Mouse (Mus musculus): Measurements from ENCODE around the gene Parn. TPM values are rescaled to one million over a fixed set of nuclear protein-coding genes. Genes with fewer than 3 reads are reported as not detected.

Parn gene
- polyA plus RNA-seq, 1 experiment from 2014 or later = 42.3 TPM

DNA sequence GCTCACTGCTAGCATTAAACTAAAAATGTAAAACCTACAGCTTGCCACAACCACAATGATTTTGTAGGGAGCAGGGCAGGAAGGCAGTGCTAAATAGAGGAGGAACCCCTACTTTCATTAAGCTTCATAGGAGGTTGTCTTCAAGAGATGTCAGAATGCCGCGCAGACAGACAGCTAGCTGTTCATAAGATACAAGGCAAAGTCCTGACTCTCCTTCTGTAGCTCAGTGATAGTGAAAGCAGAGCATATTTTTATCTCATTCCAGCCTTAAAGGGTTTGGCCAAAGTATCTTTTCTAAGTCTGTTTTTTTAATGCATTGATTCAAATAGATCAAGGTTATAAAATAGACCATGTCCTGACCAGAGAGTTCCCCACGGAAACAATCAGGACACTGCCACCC lies 47.8 kb downstream of the Parn start:
- 93% methylated on average over 3 of the region's 3 CpGs for WGBS

DNA sequence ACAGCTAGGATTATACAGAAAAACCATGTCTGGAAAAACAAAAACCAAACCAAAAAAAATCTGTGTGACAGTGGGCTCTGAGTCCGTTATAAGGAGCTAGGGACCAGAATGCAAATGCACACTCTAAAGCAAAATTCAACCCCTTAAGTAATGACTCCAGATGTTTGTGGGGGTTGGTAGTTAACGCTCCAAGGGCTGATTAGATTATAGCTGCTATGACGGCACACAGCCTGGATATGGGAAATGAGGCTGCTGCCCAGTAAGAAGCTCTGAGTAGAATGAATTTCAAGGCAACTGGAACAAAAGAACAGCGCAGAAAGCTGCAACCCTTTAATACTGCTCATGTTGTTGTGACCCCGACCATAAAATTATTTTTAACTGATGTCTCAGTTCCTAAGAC lies 52.7 kb downstream of the Parn start:
- Histone ChIP-seq H3K27me3 (no peaks in the 10 kb centered on the region), H3K9ac (replicated peaks) (no peak overlapping the region), H3K4me1 (no peaks in the 10 kb centered on the region), H3K9me3 (no peaks in the 10 kb centered on the region), H3K36me3 (no peaks in the 10 kb centered on the region), H3K4me3 (no peak overlapping the region), H3K4me2 (replicated peaks) (no peak overlapping the region), H3K27ac (replicated peaks) (no peak overlapping the region)
- no peak for ATAC-seq (replicated peaks)
- whole genome bisulfite sequencing = 68% methylated on average over 5 of the region's 5 CpGs

More for the DNA sequence above, 47.8 kb downstream of the Parn start:
- Histone ChIP-seq H3K9me3 (no peaks in the 10 kb centered on the region), H3K4me1 (no peaks in the 10 kb centered on the region), H3K36me3 (peaks cover 10% of the 10 kb centered on the region; the same call in 1 of the 2 replicates), H3K27ac (replicated peaks) (no peak overlapping the region), H3K27me3 (no peaks in the 10 kb centered on the region), H3K4me2 (replicated peaks) (no peak overlapping the region), H3K4me3 (no peak overlapping the region), H3K9ac (replicated peaks) (no peak overlapping the region)
- no peak for ATAC-seq (replicated peaks)

DNA sequence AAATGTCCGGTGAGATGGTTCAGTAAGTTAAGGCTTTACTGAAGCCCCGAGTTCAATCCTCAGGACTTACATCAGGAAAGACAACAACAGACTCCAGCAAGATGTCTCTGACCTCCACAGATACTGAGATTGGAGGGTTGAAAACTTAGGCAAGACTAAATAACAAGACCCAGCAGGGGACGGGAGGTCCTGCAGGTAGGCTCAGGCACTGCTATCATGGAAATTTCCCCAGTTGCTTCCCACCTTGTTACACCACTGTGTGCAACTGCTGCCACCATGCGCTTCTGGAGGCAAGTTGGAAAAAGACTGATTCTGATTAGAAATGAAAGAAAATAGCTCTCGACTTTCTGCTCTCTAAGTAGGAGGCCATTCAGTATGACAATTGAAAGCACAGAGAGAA lies 55.4 kb downstream of the Parn start:
- 92% methylated on average over 5 of the region's 5 CpGs for WGBS
- no peak for ATAC-seq (replicated peaks)

DNA sequence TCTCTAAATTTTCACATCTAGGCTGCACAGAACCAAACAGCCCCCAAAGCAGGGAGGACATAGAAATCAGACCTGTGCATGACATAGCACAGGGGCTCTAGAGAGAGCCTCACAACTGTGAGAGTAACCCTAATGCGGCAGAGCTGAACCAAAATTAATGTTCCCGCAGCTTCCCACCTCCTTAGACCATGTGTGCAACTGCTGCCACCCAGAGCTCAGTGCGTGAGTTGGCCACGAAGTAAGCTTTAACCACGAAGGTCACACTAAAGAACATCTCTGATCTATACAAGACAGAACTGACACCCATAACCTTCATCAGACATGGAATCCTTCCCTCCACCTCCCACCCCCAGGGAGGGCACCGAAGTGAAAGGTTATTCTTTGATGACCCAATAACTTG lies 55.9 kb downstream of the Parn start:
- Histone ChIP-seq H3K9ac (replicated peaks) (no peak overlapping the region), H3K27me3 (no peaks in the 10 kb centered on the region), H3K4me2 (replicated peaks) (no peak overlapping the region), H3K27ac (replicated peaks) (no peak overlapping the region), H3K9me3 (no peaks in the 10 kb centered on the region), H3K4me3 (no peak overlapping the region), H3K36me3 (no peaks in the 10 kb centered on the region), H3K4me1 (no peaks in the 10 kb centered on the region)
- ATAC-seq (replicated peaks) = no peak
- 86% methylated on average over 6 of the region's 6 CpGs for WGBS

More for the DNA sequence above, 55.4 kb downstream of the Parn start:
- Histone ChIP-seq H3K9me3 (no peaks in the 10 kb centered on the region), H3K36me3 (no peaks in the 10 kb centered on the region), H3K27me3 (no peaks in the 10 kb centered on the region), H3K27ac (replicated peaks) (no peak overlapping the region), H3K4me2 (replicated peaks) (no peak overlapping the region), H3K9ac (replicated peaks) (no peak overlapping the region), H3K4me3 (no peak overlapping the region), H3K4me1 (no peaks in the 10 kb centered on the region)

DNA sequence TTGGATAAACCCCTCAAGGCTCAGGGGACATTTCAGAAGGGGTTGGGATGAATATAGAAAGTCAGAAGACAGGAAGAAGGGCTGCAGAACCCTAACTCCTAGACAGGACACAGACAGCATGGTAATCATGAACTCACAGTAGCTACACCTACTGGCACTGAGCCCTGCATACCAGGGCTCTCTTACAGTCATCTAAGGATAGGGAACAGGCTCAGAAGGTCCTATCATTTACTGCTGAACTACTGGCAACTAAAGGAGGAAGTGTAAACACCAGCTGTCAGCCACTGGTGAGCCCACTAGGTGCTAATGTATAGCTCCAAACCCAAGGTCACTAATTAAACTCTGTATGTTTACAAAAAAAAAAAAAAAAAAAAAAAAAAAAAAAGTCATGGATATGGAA lies 56.6 kb downstream of the Parn start:
- H3K4me3 ChIP-seq = no peak overlapping the region
- H3K9ac ChIP-seq (replicated peaks) = no peak overlapping the region
- 0 out of 2 replicates have a peak, but pooled peaks cover under 1% of the 10 kb centered on the region for H3K27me3 ChIP-seq
- ATAC-seq (replicated peaks) = no peak
- H3K4me1 ChIP-seq = no peaks in the 10 kb centered on the region
- H3K9me3 ChIP-seq = no peaks in the 10 kb centered on the region
- no peaks in the 10 kb centered on the region; the same call in 1 of the 2 replicates for H3K36me3 ChIP-seq
- H3K4me2 ChIP-seq (replicated peaks) = no peak overlapping the region
- H3K27ac ChIP-seq (replicated peaks) = no peak overlapping the region

DNA sequence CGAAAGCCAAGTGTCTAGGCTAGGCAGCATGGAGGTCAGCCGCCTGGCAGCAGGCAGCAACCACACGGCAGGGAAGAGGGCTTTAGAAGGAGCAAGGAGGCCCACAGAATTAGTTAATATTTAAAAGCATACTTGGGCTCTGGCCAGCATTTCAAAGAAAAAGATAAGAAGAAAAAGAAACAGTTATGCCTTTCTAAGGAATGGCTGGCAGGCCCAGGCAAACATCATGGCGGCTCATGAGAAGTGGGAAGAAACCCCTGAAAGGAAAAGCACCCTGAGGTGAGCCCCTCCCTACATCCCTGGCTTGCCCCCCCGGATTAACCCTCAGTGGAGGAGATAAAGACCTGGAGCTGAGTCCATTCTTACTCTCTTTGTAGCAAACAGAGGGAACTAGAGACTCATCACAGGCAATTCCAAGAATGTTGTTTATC lies 57.0 kb downstream of the Parn start:
- H3K9me3 ChIP-seq = no peaks in the 10 kb centered on the region
- ATAC-seq (replicated peaks) = no peak
- H3K36me3 ChIP-seq = peaks cover 4% of the 10 kb centered on the region
- 0 out of 2 replicates have a peak, but pooled peaks cover 3% of the 10 kb centered on the region for H3K27me3 ChIP-seq
- H3K4me1 ChIP-seq = no peaks in the 10 kb centered on the region
- H3K4me2 ChIP-seq (replicated peaks) = no peak overlapping the region
- H3K4me3 ChIP-seq = no peak overlapping the region
- 76% methylated on average over 5 of the region's 5 CpGs for WGBS
- H3K9ac ChIP-seq (replicated peaks) = no peak overlapping the region
- H3K27ac ChIP-seq (replicated peaks) = no peak overlapping the region

DNA sequence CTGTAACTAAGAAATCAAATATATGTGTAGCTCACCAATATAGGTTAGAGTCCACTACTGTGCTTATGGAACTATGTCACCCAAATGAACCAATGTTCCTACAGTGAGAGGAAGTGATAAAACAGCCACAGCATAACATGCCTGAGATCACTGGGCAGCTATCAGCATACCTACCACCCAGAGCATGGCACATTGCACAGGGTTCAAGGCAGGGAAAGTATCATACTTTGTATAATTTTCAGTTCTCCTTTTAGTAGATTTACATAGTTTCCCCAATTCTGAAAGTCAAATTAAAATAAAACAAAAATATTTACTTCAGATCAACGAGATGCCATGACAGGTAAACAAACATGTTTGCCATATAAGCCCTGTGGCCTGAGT lies 59.3 kb downstream of the Parn start:
- Histone ChIP-seq H3K9ac (replicated peaks) (no peak overlapping the region), H3K27ac (replicated peaks) (no peak overlapping the region), H3K27me3 (0 out of 2 replicates have a peak, but pooled peaks cover 3% of the 10 kb centered on the region), H3K4me1 (no peaks in the 10 kb centered on the region), H3K36me3 (peaks cover 6% of the 10 kb centered on the region), H3K9me3 (no peaks in the 10 kb centered on the region), H3K4me2 (replicated peaks) (no peak overlapping the region), H3K4me3 (no peak overlapping the region)
- no peak for ATAC-seq (replicated peaks)
- 92% methylated on average over 1 of the region's 1 CpGs for WGBS

DNA sequence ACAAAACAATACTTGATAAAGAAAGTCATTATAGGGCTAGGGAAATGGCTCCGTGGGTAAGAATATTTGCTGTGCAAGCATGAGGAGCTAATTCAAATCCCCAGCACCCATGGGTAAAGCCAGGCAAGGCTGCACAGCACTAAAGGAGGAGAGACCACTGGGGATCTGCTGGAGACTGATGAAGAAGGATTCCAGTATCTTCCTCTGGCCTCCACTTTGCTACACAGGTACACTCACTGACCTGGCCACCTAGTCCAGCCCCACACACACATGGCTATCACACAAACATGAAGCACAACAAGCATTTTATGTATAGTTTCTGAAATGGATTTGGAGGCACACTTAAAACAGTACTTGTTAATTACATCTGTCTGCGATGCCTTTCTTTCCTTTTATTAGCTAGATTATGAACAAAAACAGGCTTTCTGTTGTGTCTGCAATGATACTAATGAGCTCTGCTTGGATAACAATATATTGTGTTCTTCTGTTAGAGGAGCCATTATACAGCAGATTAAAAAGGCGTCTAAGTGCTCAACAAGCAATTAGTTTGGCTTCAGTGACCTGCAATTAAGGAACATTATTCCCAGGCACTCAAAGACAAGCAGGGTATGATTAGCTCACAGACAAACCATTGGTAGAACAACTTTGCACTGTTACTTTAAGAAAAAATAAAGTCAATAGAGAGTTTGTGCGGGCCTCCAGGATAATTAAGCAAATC lies 59.8 kb downstream of the Parn start:
- Histone ChIP-seq H3K9ac (replicated peaks) (no peak overlapping the region), H3K4me3 (no peak overlapping the region), H3K4me1 (no peaks in the 10 kb centered on the region), H3K27me3 (0 out of 2 replicates have a peak, but pooled peaks cover 3% of the 10 kb centered on the region), H3K4me2 (replicated peaks) (no peak overlapping the region), H3K9me3 (no peaks in the 10 kb centered on the region), H3K36me3 (peaks cover 6% of the 10 kb centered on the region), H3K27ac (replicated peaks) (no peak overlapping the region)
- no peak for ATAC-seq (replicated peaks)
- WGBS = 21% methylated on average over 4 of the region's 4 CpGs

DNA sequence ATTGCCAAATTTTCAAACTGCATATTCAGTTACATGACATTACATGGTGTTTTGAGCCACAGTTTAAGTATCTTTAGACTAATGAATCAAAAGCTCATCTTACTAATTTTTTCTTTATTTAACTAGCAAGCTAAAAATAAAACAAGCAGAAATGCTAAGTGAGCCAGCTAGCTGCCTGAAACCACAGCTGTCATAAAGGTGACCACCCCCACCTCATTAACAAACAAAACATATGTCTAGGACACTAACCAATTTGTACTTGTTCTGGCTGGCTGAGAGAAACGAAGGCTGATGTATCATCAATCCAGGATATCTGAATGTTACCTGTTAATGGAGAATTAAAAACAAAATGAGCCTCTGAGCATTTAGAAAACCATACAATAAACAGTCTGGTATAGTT lies 65.2 kb downstream of the Parn start:
- H3K9me3 ChIP-seq = no peaks in the 10 kb centered on the region
- H3K27me3 ChIP-seq = 0 out of 2 replicates have a peak, but pooled peaks cover 3% of the 10 kb centered on the region
- no peak overlapping the region for H3K9ac ChIP-seq (replicated peaks)
- WGBS = 47% methylated on average over 1 of the region's 1 CpGs
- H3K27ac ChIP-seq (replicated peaks) = no peak overlapping the region
- ATAC-seq (replicated peaks) = no peak
- peaks cover 20% of the 10 kb centered on the region for H3K36me3 ChIP-seq
- no peak overlapping the region for H3K4me3 ChIP-seq
- no peak overlapping the region for H3K4me2 ChIP-seq (replicated peaks)
- H3K4me1 ChIP-seq = no peaks in the 10 kb centered on the region

DNA sequence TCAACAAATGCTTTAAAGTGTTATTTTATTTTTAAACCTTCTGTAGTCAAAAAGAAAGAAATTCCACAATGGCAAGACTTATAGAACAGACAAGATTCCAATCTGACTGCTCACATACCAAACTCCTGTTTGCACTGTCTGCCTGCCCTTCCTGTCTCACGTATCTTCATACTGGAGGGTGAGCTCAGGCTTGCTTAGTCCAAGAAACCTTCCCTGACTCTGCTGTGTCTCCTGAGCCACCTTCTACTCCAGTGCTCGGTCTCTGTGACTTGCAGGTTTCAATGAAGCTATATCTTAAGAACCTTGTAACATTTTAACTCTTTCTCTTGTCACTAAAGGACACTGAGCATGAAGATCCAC lies 78.9 kb downstream of the Parn start:
- Histone ChIP-seq H3K4me2 (replicated peaks) (no peak overlapping the region), H3K9me3 (no peaks in the 10 kb centered on the region), H3K36me3 (peaks cover 7% of the 10 kb centered on the region; the same call in 1 of the 2 replicates), H3K27ac (replicated peaks) (no peak overlapping the region), H3K4me3 (no peak overlapping the region), H3K9ac (replicated peaks) (no peak overlapping the region), H3K4me1 (peaks cover 10% of the 10 kb centered on the region; the same call in 1 of the 2 replicates), H3K27me3 (no peaks in the 10 kb centered on the region)
- WGBS = 81% methylated on average over 2 of the region's 2 CpGs
- ATAC-seq (replicated peaks) = no peak

DNA sequence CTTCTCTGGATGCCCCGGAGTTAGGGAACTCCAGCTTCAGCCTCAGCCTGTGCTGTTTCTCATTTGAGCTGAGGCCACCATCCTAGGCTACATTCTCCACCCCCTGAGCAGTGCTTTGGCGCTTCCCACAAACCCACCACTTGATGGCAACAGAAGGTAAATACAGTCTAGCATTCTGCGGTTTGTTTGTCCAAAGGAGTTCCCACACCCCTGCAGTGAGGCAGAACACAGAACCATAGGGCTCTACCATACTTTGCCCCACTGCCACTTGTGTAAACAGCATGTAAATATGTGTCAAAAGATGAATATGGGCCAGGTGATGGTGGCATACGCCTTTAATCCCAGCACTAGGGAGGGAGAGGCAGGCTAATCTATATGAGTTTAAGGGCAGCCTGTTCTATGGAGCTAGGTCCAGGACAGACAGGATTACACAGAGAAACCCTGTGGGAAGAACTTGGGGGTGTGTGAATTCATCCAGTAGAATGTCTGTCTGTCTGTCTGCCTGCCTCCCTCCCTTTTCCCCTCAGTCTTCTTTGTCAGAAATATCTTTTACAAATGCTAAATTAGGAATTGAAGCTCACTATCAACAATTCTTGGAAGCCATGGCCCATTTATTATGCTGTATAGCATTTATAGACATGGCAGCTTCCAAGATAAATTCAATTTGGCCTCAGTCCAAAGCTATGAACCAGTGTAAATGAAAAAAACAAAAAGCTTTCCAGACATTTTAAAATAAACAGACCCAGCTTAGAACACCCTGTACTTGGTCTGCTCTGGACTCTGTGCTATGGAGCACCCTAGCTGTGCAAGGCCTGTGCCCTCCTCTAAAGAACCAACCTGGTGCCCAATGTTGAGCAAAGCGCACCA lies 79.6 kb downstream of the Parn start:
- Histone ChIP-seq H3K4me1 (peaks cover 10% of the 10 kb centered on the region; the same call in 1 of the 2 replicates), H3K4me2 (replicated peaks) (no peak overlapping the region), H3K9ac (replicated peaks) (no peak overlapping the region), H3K27me3 (no peaks in the 10 kb centered on the region), H3K4me3 (no peak overlapping the region), H3K9me3 (no peaks in the 10 kb centered on the region), H3K36me3 (peaks cover 3% of the 10 kb centered on the region; the same call in 1 of the 2 replicates), H3K27ac (replicated peaks) (no peak overlapping the region; the same call in 1 of the 2 replicates)
- ATAC-seq (replicated peaks) = no peak
- WGBS = 86% methylated on average over 5 of the region's 5 CpGs

DNA sequence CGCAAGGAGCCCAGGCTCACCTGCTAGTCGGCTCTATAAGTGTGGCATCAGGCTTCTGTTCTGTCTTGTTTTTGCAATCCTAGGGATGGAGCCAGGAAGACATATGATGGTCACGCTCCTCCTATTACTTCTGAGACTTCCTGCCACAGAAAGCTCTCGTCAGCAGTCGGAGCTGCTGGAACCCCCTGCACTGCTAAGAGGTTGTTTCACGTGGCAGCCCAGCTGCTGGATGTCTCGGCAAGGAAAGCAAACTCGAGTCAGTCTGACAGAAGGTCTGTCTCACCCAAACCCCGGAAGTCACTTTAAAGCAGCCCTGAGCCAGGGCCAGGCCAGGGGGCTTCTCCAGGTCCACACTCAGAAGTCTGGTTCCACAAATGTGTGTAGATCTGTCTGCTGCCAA lies 82.7 kb downstream of the Parn start:
- Histone ChIP-seq H3K9ac (replicated peaks) (no peak overlapping the region), H3K4me3 (no peak overlapping the region), H3K27ac (replicated peaks) (no peak overlapping the region), H3K36me3 (no peaks in the 10 kb centered on the region), H3K4me2 (replicated peaks) (no peak overlapping the region), H3K9me3 (no peaks in the 10 kb centered on the region), H3K27me3 (no peaks in the 10 kb centered on the region), H3K4me1 (peaks cover 10% of the 10 kb centered on the region; the same call in 1 of the 2 replicates)
- ATAC-seq (replicated peaks) = no peak
- WGBS = 91% methylated on average over 9 of the region's 9 CpGs
